ENCODE assay signal across 8 mouse cellular contexts in the genomic region with DNA sequence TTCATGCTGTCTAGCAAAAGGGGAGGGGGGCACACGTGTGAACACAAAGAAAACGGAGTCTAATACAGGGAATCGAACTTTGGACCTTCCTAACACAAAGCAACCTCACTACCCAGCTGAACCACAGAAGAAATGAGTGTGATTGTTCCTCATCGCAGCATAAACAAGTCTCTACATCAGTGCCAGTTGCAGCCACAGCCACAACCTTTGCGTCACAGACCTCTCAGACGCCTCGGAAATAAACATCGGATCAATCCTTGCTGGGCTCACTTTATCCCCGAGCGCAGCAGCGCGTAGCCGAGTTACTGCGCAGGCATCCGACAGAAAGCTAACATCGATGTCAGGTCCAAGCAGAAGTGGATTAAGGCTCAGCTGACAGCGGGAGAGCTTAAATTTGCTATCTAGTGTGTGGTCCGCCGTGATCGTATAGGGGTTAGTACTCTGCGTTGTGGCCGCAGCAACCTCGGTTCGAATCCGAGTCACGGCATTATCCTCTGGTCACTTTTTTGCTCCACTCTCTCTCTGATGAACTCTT. TPM values are rescaled to one million over a fixed set of nuclear protein-coding genes. Genes with fewer than 3 reads are reported as not detected.
DNase-seq lines count a peak whose midpoint lies in the region; ATAC-seq and TF ChIP-seq lines count a peak whose summit lies in the region.

No protein-coding gene starts in this region.

- 1% methylated on average over 26 of the region's 26 CpGs for WGBS in limb, embryonic 10.5 days
- WGBS in neural tube, embryonic 13.5 days, result 1% methylated on average over 26 of the region's 26 CpGs

- H3K9ac ChIP-seq in neural tube, embryonic 13.5 days, result peak overlapping the region; percentile 28; the same call in 1 of the 2 replicates

- peaks cover 60% of the 10 kb centered on the region for H3K27me3 ChIP-seq in limb, embryonic 10.5 days (ENCODE audit: low read depth, poor library complexity, severe bottlenecking)
- H3K27me3 ChIP-seq in neural tube, embryonic 13.5 days, result peaks cover 75% of the 10 kb centered on the region

- no peak for TF ChIP-seq CTCF in brain, embryonic 14.5 days (IDR thresholded peaks at IDR 0.05; ENCODE audit: borderline replicate concordance, extremely low read depth, insufficient read depth, insufficient read length)

- no peaks in the 10 kb centered on the region for H3K9me3 ChIP-seq in limb, embryonic 10.5 days (replicated peaks)
- H3K9me3 ChIP-seq in neural tube, embryonic 13.5 days, result no peaks in the 10 kb centered on the region

- ATAC-seq in neural tube, embryonic 13.5 days (ENCODE audit: low read depth), result peak; percentile 56

- intact Hi-C loops in gastrocnemius, postnatal 14 days (cut with DNase I; ENCODE audit: low total_unique reads), result no loop called here

- H3K27ac ChIP-seq in limb, embryonic 10.5 days, result no peak overlapping the region
- H3K27ac ChIP-seq in neural tube, embryonic 13.5 days (replicated peaks), result no peak overlapping the region

- peak; percentile 17 for DNase-seq in layer of hippocampus, adult 11-12 months (ENCODE audit: low spot score)
- no peak for DNase-seq in layer of hippocampus, adult 9-10 months (ENCODE audit: low spot score)
- peak; percentile 59 for DNase-seq in brain, embryonic 14.5 days (ENCODE audit: low read depth)
- peak; percentile 78 for DNase-seq in forelimb bud, embryonic 11.5 days (ENCODE audit: low read depth, low spot score)
- DNase-seq in limb, embryonic 10.5 days (ENCODE audit: low spot score), result peak; percentile 74
- no peak for DNase-seq in gastrocnemius, postnatal 14 days
- no peak for DNase-seq in gastrocnemius, adult 8-10 months (ENCODE audit: low spot score in 2 of 2)

- no peak for TF ChIP-seq POLR2A in brain, embryonic 14.5 days (IDR thresholded peaks at IDR 0.05; ENCODE audit: borderline replicate concordance, extremely low read depth, insufficient read depth, insufficient read length, poor library complexity, severe bottlenecking)

- peak overlapping the region; percentile 44 for H3K4me2 ChIP-seq in neural tube, embryonic 13.5 days

- H3K4me1 ChIP-seq in limb, embryonic 10.5 days, result peaks cover 11% of the 10 kb centered on the region
- peaks cover 8% of the 10 kb centered on the region; the same call in 1 of the 2 replicates for H3K4me1 ChIP-seq in neural tube, embryonic 13.5 days (replicated peaks)

- H3K36me3 ChIP-seq in limb, embryonic 10.5 days, result no peaks in the 10 kb centered on the region
- no peaks in the 10 kb centered on the region for H3K36me3 ChIP-seq in neural tube, embryonic 13.5 days

- H3K4me3 ChIP-seq in limb, embryonic 10.5 days, result peak overlapping the region; percentile 53
- H3K4me3 ChIP-seq in neural tube, embryonic 13.5 days, result peak overlapping the region; percentile 26

RNA-seq across cellular contexts. Expression of a gene that starts 16.5 kb away (rescaled TPM):
- polyA plus RNA-seq in brain, embryonic 14.5 days (2012; rRNA removed), result 0.05 TPM in 1 of 2 replicates, not detected in the other
- 0.14 TPM in 1 of 2 replicates, not detected in the other for polyA plus RNA-seq in limb, embryonic 10.5 days (2016; fragmentation: Nextera tagmentation; extraction: Ambion mirVana)
- polyA plus RNA-seq in neural tube, embryonic 13.5 days (2015; fragmentation: Nextera tagmentation; extraction: Ambion mirVana), result not detected in 2 replicates
- total RNA-seq in gastrocnemius, postnatal 14 days (2021), result not detected
- total RNA-seq in gastrocnemius, adult 8-10 months (2022), result not detected

Comparison
In these comparisons a context has a peak if more than half of its experiments do, and no peak if none do; other contexts are left out.
1. DNase-seq: peak in layer of hippocampus, adult 11-12 months (single experiment), brain, embryonic 14.5 days (single experiment), forelimb bud, embryonic 11.5 days (single experiment) and limb, embryonic 10.5 days (single experiment); none in layer of hippocampus, adult 9-10 months (single experiment), gastrocnemius, postnatal 14 days (single experiment) and gastrocnemius, adult 8-10 months (0 of 2).